Mouse (Mus musculus) mesoderm, embryonic 11.5 days (tissue): Measurements from ENCODE around the gene Vipr2.

ENCODE experiments used
- DNase-seq: peaks from one replicate; pipeline ENCODE4 v3.0.0-alpha.2; 2012; ENCODE audit warnings: low read depth, low spot score

Vipr2 gene

GRCm38 (mm10) chr12:116077074-116077854 is at the start of gene Vipr2:
TSS of gene Vipr2 (plus strand) at chr12:116077726.
- DNase-seq: peak; percentile 70

- DNase-seq: peak; percentile 36
These were observed 49.4 kb upstream of the Vipr2 start for GRCm38 (mm10) chr12:116028095-116028494.

GRCm38 (mm10) chr12:116035346-116035745 is 42.2 kb upstream of the Vipr2 start:
- no peak for DNase-seq

GRCm38 (mm10) chr12:116044785-116045184 is 32.7 kb upstream of the Vipr2 start:
- DNase-seq: no peak

GRCm38 (mm10) chr12:116047440-116048377 is 29.8 kb upstream of the Vipr2 start, which contains the start of gene Zfp386:
TSS of gene Zfp386 (plus strand) at chr12:116047724.
- DNase-seq: peak; percentile 98

GRCm38 (mm10) chr12:116048766-116049165 is 28.8 kb upstream of the Vipr2 start:
- peak; percentile 28 for DNase-seq

- no peak for DNase-seq
These were observed 28.3 kb upstream of the Vipr2 start for GRCm38 (mm10) chr12:116049236-116049635.

- DNase-seq: no peak
These were observed 27.8 kb upstream of the Vipr2 start for GRCm38 (mm10) chr12:116049701-116050100.

- no peak for DNase-seq
These were observed 23.2 kb upstream of the Vipr2 start for GRCm38 (mm10) chr12:116054342-116054741.

- DNase-seq: no peak
These were observed 21.4 kb upstream of the Vipr2 start for GRCm38 (mm10) chr12:116056112-116056511.

GRCm38 (mm10) chr12:116061561-116062193 is 15.8 kb upstream of the Vipr2 start:
- DNase-seq: no peak

- no peak for DNase-seq
These were observed 15.3 kb upstream of the Vipr2 start for GRCm38 (mm10) chr12:116062194-116062583.

- DNase-seq: no peak
These were observed 14.5 kb upstream of the Vipr2 start for GRCm38 (mm10) chr12:116063020-116063419.

GRCm38 (mm10) chr12:116071023-116071422 is 6.5 kb upstream of the Vipr2 start:
- peak; percentile 49 for DNase-seq

GRCm38 (mm10) chr12:116077855-116078366 is 385 bp downstream of the Vipr2 start:
- DNase-seq: no peak

GRCm38 (mm10) chr12:116083125-116083524 is 5.6 kb downstream of the Vipr2 start:
- DNase-seq: no peak

GRCm38 (mm10) chr12:116084294-116084693 is 6.8 kb downstream of the Vipr2 start:
- DNase-seq: no peak

- no peak for DNase-seq
These were observed 9.6 kb downstream of the Vipr2 start for GRCm38 (mm10) chr12:116086951-116087600.

- no peak for DNase-seq
These were observed 12.3 kb downstream of the Vipr2 start for GRCm38 (mm10) chr12:116089836-116090235.

- DNase-seq: no peak
These were observed 17.4 kb downstream of the Vipr2 start for GRCm38 (mm10) chr12:116094765-116095555.
